Mouse (Mus musculus): ENCODE measurements around the gene Galnt11. TPM values are rescaled to one million over a fixed set of nuclear protein-coding genes. Genes with fewer than 3 reads are reported as not detected.
"Not testable (repeated sequence)": the region's sequence is repeated elsewhere in the genome, so short reads cannot be mapped to it uniquely, and the experiment has no call there.

Galnt11 gene
- polyA plus RNA-seq, 1 experiment: 9.1 TPM

- peaks cover 4% of the 10 kb centered on the region for H3K27me3 ChIP-seq (ENCODE audit: control insufficient read depth, insufficient read depth, insufficient read length)
- no peaks in the 10 kb centered on the region for H3K36me3 ChIP-seq (ENCODE audit: control insufficient read depth, insufficient read depth)
- TF ChIP-seq CTCF (IDR thresholded peaks at IDR 0.05; ENCODE audit: control insufficient read depth, insufficient read depth, insufficient read length) (no peak), CEBPB (IDR thresholded peaks at IDR 0.05; ENCODE audit: low read depth) (no peak), MYOD1 (IDR thresholded peaks at IDR 0.05; ENCODE audit: control insufficient read depth, insufficient read length, low read depth) (peak; percentile 47), MYOG (IDR thresholded peaks at IDR 0.05; ENCODE audit: control insufficient read depth, extremely low read depth, insufficient read length) (no peak), FOSL1 (IDR thresholded peaks at IDR 0.05; ENCODE audit: insufficient read depth, low read length, poor library complexity, severe bottlenecking) (no peak), MAX (IDR thresholded peaks at IDR 0.05) (peak; percentile 41), USF1 (IDR thresholded peaks at IDR 0.05; ENCODE audit: low read depth) (no peak)
- H3K79me2 ChIP-seq (ENCODE audit: control insufficient read depth, insufficient read depth): no peaks in the 10 kb centered on the region
- no peak overlapping the region for H3ac ChIP-seq (ENCODE audit: control insufficient read depth, insufficient read length, low read depth)
- no peak overlapping the region for H3K4me3 ChIP-seq (ENCODE audit: insufficient read depth, poor library complexity, severe bottlenecking)
- H3K79me3 ChIP-seq (ENCODE audit: low read depth): no peaks in the 10 kb centered on the region
These were observed 6.7 kb upstream of the Galnt11 start for GRCm38 (mm10) chr5:25215006-25215405.

DNA sequence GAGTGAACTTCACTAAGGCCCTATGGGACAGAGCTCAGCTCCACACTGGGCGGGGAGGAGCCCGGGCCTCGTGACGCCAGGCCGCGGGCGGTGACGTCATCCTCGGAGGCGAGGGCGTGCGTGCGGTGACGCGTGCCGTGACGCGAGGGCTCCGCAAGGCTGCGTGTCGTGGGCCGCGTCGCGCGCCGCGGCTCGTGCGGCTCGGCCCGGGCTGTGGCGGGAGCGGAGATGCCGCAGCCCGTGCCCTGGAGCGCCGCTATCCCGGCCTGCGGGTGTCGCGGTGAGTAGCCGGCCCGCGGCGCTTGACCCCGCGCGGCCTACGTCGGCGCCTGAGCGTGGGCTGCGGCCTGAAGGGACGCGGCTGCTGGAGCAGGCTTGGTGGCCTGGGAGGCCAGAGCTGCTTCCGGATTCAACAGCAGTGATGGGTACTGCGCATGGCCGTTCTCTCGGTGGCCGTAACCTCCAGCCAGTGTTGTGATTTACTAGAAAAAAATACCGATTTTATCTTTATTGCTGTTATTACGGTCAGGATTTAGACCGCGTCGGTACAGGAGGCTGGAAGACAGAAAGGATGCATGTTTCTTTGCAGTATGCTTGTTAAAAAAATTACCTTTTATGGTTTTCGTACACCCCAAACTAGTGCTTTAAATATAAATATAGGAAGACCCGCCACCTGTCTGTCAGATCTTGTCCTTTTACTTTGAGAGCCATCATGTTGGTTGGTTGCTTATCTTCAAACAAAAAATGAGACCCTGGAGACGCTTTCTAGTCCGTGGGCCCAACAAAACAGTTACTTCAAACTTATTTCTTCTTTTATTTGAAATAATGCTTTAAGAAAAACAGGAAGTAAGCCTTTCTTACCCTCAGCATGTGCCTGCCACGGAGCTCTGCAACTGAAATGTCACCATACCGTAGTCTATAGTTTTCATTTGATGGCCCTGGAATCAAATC, 1.3 kb downstream of the Galnt11 start, which contains the start of gene E130116L18Rik:
Gene E130116L18Rik, minus strand, starts transcription at position 402 of the 951 bp plus-strand sequence.
- Histone ChIP-seq H3K79me3 (ENCODE audit: low read depth) (peaks cover 9% of the 10 kb centered on the region), H3K36me3 (ENCODE audit: control insufficient read depth, insufficient read depth) (peaks cover 1% of the 10 kb centered on the region)
- no peak for TF ChIP-seq CEBPB (IDR thresholded peaks at IDR 0.05; ENCODE audit: low read depth)
- TF ChIP-seq MYOG (IDR thresholded peaks at IDR 0.05; ENCODE audit: control insufficient read depth, extremely low read depth, insufficient read length): no peak
- no peak for TF ChIP-seq FOSL1 (IDR thresholded peaks at IDR 0.05; ENCODE audit: insufficient read depth, low read length, poor library complexity, severe bottlenecking)
- TF ChIP-seq USF1 (IDR thresholded peaks at IDR 0.05; ENCODE audit: low read depth): no peak
- peak; percentile 53 for TF ChIP-seq MAX (IDR thresholded peaks at IDR 0.05)
- no peak for TF ChIP-seq MYOD1 (IDR thresholded peaks at IDR 0.05; ENCODE audit: control insufficient read depth, insufficient read length, low read depth)
- TF ChIP-seq CTCF (IDR thresholded peaks at IDR 0.05; ENCODE audit: control insufficient read depth, insufficient read depth, insufficient read length): peak; percentile 12

DNA sequence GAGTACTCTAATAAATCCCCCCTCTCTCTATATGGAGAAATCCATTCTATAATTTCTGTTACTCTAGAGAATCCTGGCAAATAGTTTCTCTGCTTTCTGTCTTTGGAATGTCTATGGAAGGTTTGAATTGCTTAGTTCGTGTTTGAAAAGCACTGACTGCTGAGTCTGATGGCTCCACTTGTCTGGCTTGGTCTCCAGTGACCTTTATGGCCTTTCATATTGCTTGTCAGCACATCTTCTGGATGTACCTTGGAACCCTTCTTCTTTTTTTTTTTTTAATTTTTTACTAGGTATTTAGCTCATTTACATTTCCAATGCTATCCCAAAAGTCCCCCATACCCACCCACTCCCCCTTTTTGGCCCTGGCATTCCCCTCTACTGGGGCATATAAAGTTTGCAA, 2.7 kb downstream of the Galnt11 start:
- not testable (repeated sequence) for H3K79me3 ChIP-seq (ENCODE audit: low read depth); H3ac ChIP-seq (ENCODE audit: control insufficient read depth, insufficient read length, low read depth); H3K4me3 ChIP-seq (ENCODE audit: insufficient read depth, poor library complexity, severe bottlenecking); H3K27me3 ChIP-seq (ENCODE audit: control insufficient read depth, insufficient read depth, insufficient read length); H3K36me3 ChIP-seq (ENCODE audit: control insufficient read depth, insufficient read depth)
- H3K79me2 ChIP-seq (ENCODE audit: control insufficient read depth, insufficient read depth): peaks cover 22% of the 10 kb centered on the region

More for the DNA sequence above, 1.3 kb downstream of the Galnt11 start, which contains the start of gene E130116L18Rik:
- peak within 1 kb of the TSS; percentile 34 for H3K4me3 ChIP-seq (ENCODE audit: insufficient read depth, poor library complexity, severe bottlenecking)
- peaks cover 22% of the 10 kb centered on the region for H3K79me2 ChIP-seq (ENCODE audit: control insufficient read depth, insufficient read depth)
- no peaks in the 10 kb centered on the region for H3K27me3 ChIP-seq (ENCODE audit: control insufficient read depth, insufficient read depth, insufficient read length)
- H3ac ChIP-seq (ENCODE audit: control insufficient read depth, insufficient read length, low read depth): peak within 1 kb of the TSS; percentile 61

DNA sequence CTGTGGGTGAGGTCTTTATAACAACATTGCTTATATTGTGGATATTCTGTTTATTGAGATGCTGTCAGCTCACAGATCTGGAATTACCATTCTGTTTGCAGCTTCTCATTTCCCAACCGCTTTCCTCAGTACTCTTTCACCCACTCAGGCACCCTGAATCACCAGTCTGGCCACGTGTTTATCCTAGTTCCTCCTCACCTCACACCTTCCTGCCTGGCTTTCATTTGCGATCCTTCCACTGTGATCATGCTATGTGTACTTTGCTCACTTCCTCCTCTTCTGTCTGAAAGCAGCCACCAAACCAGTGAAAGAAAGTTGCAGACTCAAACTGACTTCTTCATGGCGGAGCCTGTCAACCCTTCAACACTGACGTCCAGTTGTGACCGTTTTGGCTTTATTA, 21.4 kb downstream of the Galnt11 start:
- H3K79me2 ChIP-seq (ENCODE audit: control insufficient read depth, insufficient read depth): no peaks in the 10 kb centered on the region
- peaks cover 2% of the 10 kb centered on the region for H3K79me3 ChIP-seq (ENCODE audit: low read depth)
- TF ChIP-seq FOSL1 (IDR thresholded peaks at IDR 0.05; ENCODE audit: insufficient read depth, low read length, poor library complexity, severe bottlenecking): no peak
- TF ChIP-seq CTCF (IDR thresholded peaks at IDR 0.05; ENCODE audit: control insufficient read depth, insufficient read depth, insufficient read length): no peak
- no peaks in the 10 kb centered on the region for H3K36me3 ChIP-seq (ENCODE audit: control insufficient read depth, insufficient read depth)
- no peak overlapping the region for H3K4me3 ChIP-seq (ENCODE audit: insufficient read depth, poor library complexity, severe bottlenecking)
- no peaks in the 10 kb centered on the region for H3K27me3 ChIP-seq (ENCODE audit: control insufficient read depth, insufficient read depth, insufficient read length)
- H3ac ChIP-seq (ENCODE audit: control insufficient read depth, insufficient read length, low read depth): no peak overlapping the region

DNA sequence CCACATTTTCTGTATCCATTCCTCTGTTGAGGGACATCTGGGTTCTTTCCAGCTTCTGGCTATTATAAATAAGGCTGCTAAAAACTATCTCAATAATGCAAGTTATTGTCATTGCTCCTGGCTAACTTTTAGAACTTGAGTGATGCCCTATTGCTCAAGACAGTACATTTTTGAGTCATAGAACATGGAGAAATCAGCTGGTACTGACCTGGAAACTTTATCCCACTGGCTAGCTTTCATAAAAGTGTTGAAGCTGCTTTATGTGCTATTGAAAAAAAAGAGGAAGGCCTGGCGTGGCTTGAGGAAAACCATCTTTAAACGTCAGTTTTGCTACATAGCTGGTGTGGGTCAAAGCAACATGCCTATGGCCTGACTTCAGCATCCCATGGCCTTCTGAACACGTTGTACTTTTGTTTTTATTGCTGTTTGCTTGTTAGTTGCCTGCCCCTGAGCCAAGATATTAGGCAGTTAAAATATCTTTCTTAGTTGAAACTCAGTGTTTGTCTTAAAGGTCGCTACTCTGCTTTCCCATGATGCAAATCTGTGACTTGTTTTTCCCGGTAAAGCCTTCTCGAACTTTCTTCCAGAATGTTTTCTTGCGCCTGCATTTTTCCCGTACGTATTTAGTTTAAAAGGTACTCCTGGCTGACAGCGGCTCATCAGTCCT, 24.2 kb downstream of the Galnt11 start:
- TF ChIP-seq CTCF (IDR thresholded peaks at IDR 0.05; ENCODE audit: control insufficient read depth, insufficient read depth, insufficient read length): no peak
- no peak for TF ChIP-seq USF1 (IDR thresholded peaks at IDR 0.05; ENCODE audit: low read depth)
- no peak for TF ChIP-seq MYOD1 (IDR thresholded peaks at IDR 0.05; ENCODE audit: control insufficient read depth, insufficient read length, low read depth)
- no peak for TF ChIP-seq CEBPB (IDR thresholded peaks at IDR 0.05; ENCODE audit: low read depth)
- no peak for TF ChIP-seq MYOG (IDR thresholded peaks at IDR 0.05; ENCODE audit: control insufficient read depth, extremely low read depth, insufficient read length)
- Histone ChIP-seq H3K4me3 (ENCODE audit: insufficient read depth, poor library complexity, severe bottlenecking) (no peak overlapping the region), H3K79me3 (ENCODE audit: low read depth) (peaks cover 2% of the 10 kb centered on the region), H3K27me3 (ENCODE audit: control insufficient read depth, insufficient read depth, insufficient read length) (no peaks in the 10 kb centered on the region), H3K36me3 (ENCODE audit: control insufficient read depth, insufficient read depth) (peaks cover 5% of the 10 kb centered on the region), H3ac (ENCODE audit: control insufficient read depth, insufficient read length, low read depth) (no peak overlapping the region), H3K79me2 (ENCODE audit: control insufficient read depth, insufficient read depth) (no peaks in the 10 kb centered on the region)

GRCm38 (mm10) chr5:25246473-25246865, 24.8 kb downstream of the Galnt11 start:
- TF ChIP-seq FOSL1 (IDR thresholded peaks at IDR 0.05; ENCODE audit: insufficient read depth, low read length, poor library complexity, severe bottlenecking) (no peak), USF1 (IDR thresholded peaks at IDR 0.05; ENCODE audit: low read depth) (no peak), MYOG (IDR thresholded peaks at IDR 0.05; ENCODE audit: control insufficient read depth, extremely low read depth, insufficient read length) (no peak)
- no peak overlapping the region for H3K4me3 ChIP-seq (ENCODE audit: insufficient read depth, poor library complexity, severe bottlenecking)
- no peak overlapping the region for H3ac ChIP-seq (ENCODE audit: control insufficient read depth, insufficient read length, low read depth)
- H3K36me3 ChIP-seq (ENCODE audit: control insufficient read depth, insufficient read depth): peaks cover 5% of the 10 kb centered on the region
- no peaks in the 10 kb centered on the region for H3K79me3 ChIP-seq (ENCODE audit: low read depth)
- H3K79me2 ChIP-seq (ENCODE audit: control insufficient read depth, insufficient read depth): no peaks in the 10 kb centered on the region
- no peaks in the 10 kb centered on the region for H3K27me3 ChIP-seq (ENCODE audit: control insufficient read depth, insufficient read depth, insufficient read length)

All from C2C12 (cell line).